Mouse (Mus musculus): Measurements from ENCODE around the gene Ilf2. TPM values are rescaled to one million over a fixed set of nuclear protein-coding genes. Genes with fewer than 3 reads are reported as not detected.

The Ilf2 gene
- polyA plus RNA-seq, 1 experiment from 2014 or later, result 303 TPM

DNA sequence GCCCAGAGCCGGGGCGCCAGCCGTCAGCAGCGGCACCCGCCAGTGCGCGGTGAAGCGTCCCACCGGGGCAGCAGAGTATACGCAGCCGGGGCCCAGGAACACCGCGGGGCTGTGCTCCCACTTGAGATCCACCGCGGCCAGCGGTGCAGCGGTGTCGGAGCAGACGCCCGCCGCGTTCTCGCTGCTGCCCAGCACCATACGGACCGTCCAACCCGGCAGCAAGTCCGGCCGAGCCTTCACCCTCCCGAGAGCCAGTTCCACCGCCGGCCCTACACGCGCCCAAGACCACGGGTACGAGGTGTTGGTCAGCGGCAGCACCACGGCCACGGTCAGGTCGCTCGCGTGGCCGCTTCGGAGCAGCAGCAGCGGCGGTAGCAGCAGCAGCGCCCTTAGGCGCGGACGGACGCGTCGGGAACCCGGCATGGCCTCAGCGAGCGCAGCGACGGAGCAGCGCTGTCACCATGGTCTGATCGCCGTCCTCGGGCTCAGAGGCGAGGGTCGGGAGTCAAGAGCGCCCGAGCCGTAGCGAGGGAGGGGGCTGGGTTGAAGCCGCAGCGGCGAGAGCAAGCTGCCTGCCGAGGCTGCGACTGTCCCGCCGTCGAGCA is 10.7 kb upstream of the Ilf2 start:
- Histone ChIP-seq H3K27ac (no peak overlapping the region), H3K9ac (peak overlapping the region; percentile 67), H3K4me1 (replicated peaks) (peaks cover 16% of the 10 kb centered on the region), H3K4me3 (peak overlapping the region; percentile 57), H3K36me3 (no peaks in the 10 kb centered on the region), H3K27me3 (peaks cover 73% of the 10 kb centered on the region), H3K9me3 (no peaks in the 10 kb centered on the region), H3K4me2 (peak overlapping the region; percentile 94)
- WGBS, result 2% methylated on average over 70 of the region's 75 CpGs
- ATAC-seq (ENCODE audit: low FRiP score), result peak; percentile 43

DNA sequence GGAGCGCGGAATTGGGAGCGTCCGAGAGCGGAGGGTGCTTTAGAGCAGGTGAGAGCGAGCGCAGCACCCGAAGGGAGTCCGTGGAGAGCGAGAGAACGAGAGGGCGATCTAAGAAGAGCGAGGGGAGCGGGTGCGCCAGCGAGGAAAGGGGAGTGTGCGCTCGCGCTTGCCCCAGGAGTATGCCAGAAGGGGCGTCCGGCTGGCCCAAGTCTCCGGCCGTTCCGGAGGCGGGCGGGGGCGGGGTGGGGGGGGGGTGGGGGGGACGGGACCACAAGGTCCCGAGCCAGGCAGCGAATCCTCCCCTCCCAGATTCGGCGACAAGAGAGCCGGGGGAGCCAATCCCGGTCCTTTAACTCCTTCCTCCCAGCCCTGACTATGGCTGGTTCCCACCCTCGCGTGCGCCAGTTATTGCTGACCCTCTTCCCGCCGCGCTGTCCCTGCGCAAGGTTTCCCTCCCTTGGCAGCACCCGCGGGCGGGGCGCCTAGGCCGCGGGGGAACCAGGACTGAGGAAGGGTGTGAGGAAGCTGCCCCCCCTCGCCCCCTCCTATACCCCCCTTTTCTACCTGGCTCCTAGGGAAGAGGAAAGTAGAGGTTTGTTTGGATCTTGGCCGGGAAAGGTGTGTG is 10.1 kb upstream of the Ilf2 start, which contains the start of gene Npr1:
TSS of gene Npr1 (minus strand) at position 181 of the 625 bp plus-strand sequence.
- H3K27me3 ChIP-seq, result peaks cover 67% of the 10 kb centered on the region
- H3K9me3 ChIP-seq, result no peaks in the 10 kb centered on the region
- WGBS, result 0% methylated on average over 32 of the region's 49 CpGs
- H3K9ac ChIP-seq, result peak within 1 kb of the TSS; percentile 67
- H3K27ac ChIP-seq, result no peak within 1 kb of the TSS
- H3K4me1 ChIP-seq (replicated peaks), result peaks cover 16% of the 10 kb centered on the region
- peak within 1 kb of the TSS; percentile 94 for H3K4me2 ChIP-seq
- H3K4me3 ChIP-seq, result peak within 1 kb of the TSS; percentile 57
- H3K36me3 ChIP-seq, result no peaks in the 10 kb centered on the region
- ATAC-seq (ENCODE audit: low FRiP score), result peak; percentile 67

DNA sequence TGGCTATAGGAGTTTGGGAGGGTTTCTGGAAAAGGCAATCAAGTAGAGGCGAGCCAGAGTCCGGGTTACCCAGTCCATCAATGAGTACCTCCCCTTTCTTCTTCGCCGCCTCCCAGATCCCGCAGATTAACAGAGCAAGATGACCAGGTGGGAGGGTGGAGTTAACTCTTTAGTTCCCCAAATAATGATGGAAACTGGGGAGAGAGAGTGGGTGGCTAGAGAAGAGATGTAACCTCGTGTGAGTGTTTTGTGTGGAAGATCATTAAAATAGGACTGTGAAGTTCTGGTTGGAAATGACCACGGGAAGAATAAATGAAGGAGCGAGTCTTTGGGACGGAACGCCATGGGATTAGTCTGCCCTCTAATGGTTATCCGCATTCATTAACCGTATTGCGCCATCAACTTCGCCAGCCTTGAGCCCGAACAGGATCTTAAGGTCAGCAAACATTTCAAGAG is 9.6 kb upstream of the Ilf2 start:
- Histone ChIP-seq H3K4me1 (replicated peaks) (peaks cover 16% of the 10 kb centered on the region), H3K9ac (peak overlapping the region; percentile 67), H3K9me3 (no peaks in the 10 kb centered on the region), H3K27ac (no peak overlapping the region), H3K4me3 (peak overlapping the region; percentile 57), H3K36me3 (no peaks in the 10 kb centered on the region), H3K27me3 (peaks cover 62% of the 10 kb centered on the region), H3K4me2 (peak overlapping the region; percentile 94)
- WGBS, result under 1% methylated on average over 15 of the region's 15 CpGs
- peak; percentile 14; the same call in 1 of the 2 replicates for ATAC-seq (ENCODE audit: low FRiP score)

DNA sequence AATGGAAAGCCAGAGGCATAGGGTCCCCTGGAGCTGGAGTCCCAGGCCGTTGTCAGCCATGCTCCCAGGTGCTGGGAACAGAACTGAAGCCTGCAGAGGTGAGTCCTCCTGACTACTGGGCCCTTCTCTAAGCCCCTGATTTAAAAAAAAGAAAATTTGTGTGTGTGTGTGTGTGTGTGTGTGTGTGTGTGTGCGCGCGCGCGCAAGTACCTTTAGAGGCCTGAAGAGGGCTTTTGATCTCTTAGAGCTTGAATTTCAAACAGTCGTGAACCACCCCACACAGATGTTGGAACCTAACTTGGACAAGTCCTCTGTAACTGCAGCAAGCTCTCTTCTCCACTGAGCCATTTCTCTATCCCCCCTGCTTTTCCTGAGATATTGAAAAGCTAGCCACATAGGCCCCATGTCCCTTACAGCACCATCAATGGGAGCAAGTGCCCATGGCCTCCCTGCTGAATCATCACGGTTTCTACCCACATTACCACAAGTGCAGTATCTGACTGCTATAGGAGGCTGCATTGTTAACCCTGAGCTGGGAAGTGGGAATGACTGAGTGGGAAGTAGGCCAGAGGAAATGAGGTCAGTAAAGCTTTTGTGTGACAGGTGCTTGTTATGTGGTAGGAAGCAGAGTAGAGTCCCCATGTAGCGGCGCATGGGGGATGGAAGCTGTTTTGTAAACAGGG is 8.2 kb upstream of the Ilf2 start:
- no peak overlapping the region for H3K4me2 ChIP-seq
- no peak overlapping the region for H3K4me3 ChIP-seq
- H3K9me3 ChIP-seq, result no peaks in the 10 kb centered on the region
- peaks cover 16% of the 10 kb centered on the region for H3K4me1 ChIP-seq (replicated peaks)
- no peak overlapping the region for H3K9ac ChIP-seq
- H3K27ac ChIP-seq, result no peak overlapping the region
- peaks cover 49% of the 10 kb centered on the region for H3K27me3 ChIP-seq
- WGBS, result 96% methylated on average over 10 of the region's 10 CpGs
- no peak for ATAC-seq (ENCODE audit: low FRiP score)
- no peaks in the 10 kb centered on the region for H3K36me3 ChIP-seq

DNA sequence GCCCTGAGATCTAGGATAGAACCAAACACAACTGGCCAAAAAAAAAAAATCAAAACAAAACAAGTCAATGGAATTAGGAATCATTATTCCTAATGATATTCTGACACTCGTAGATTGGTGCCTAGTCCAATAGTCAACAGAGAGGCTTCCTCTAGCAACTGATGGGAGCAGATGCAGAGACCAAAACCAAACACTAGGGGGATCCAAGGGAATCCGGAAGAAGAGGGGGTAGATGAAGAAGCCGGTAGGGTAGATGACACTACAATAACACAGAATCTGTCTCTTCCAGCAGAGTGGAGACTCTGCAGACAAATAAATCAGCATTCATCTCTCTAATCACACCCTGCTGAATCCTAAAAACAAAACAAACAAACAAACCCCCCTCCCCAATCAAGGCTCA is 3.7 kb upstream of the Ilf2 start:
- no peak for ATAC-seq (ENCODE audit: low FRiP score)
- 30% methylated on average over 3 of the region's 3 CpGs for WGBS

DNA sequence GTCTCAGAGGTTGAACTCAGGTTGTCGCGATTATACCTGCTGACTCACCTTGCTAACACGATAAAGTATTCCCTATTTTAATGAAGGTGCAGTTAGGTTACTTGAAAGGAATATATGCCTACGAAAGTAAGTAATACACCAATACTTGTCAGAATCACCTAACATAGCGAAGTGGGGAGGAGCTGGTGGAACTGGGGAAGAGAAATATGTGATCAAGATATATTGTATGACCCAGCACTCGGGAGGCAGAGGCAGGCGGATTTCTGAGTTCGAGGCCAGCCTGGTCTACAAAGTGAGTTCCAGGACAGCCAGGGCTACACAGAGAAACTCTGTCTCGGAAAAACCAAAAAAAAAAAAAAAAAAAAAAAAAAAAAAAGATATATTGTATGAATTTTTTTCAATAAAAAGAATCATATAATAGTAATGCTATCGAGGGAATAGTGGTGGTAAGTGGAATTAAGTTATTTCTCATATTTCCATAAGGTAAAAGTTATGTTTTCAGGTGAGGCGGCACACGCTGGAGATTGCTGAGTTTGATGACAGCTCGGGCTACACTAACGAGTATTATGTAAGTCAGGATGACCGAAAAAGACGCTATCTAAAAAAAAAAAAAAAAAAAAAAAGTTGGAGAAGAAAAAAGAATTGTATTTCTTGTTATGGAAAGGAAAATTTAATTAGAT is 635 bp upstream of the Ilf2 start:
- Histone ChIP-seq H3K9ac (no peak overlapping the region), H3K36me3 (peaks cover 17% of the 10 kb centered on the region), H3K4me1 (replicated peaks) (peaks cover 11% of the 10 kb centered on the region), H3K4me2 (peak overlapping the region; percentile 34; the same call in 1 of the 2 replicates), H3K9me3 (no peaks in the 10 kb centered on the region), H3K4me3 (peak overlapping the region; percentile 29), H3K27me3 (no peaks in the 10 kb centered on the region), H3K27ac (no peak overlapping the region)
- 45% methylated on average over 16 of the region's 16 CpGs for WGBS
- ATAC-seq (ENCODE audit: low FRiP score), result peak; percentile 33

More for the DNA sequence above, 3.7 kb upstream of the Ilf2 start:
- peaks cover 5% of the 10 kb centered on the region for H3K4me1 ChIP-seq (replicated peaks)
- H3K9ac ChIP-seq, result no peak overlapping the region
- H3K27ac ChIP-seq, result no peak overlapping the region
- H3K36me3 ChIP-seq, result no peaks in the 10 kb centered on the region
- H3K4me2 ChIP-seq, result no peak overlapping the region
- H3K9me3 ChIP-seq, result no peaks in the 10 kb centered on the region
- H3K27me3 ChIP-seq, result peaks cover 13% of the 10 kb centered on the region
- H3K4me3 ChIP-seq, result no peak overlapping the region

DNA sequence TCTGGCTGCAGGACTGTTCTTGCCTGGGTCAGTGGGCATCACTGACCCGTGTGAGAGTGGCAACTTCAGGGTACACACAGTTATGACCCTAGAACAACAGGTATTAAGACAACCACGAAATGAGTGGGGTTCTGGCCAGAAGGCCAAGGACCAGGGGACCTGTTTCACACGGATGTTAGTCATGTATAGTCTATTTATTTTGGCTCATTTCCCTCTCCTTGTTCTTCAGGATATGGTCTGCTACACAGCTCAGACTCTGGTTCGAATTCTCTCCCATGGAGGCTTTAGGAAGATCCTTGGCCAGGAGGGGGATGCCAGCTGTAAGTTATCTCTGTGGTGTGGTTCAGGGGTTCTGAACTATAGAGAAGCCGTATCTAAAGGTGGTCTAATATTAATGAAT is 11.1 kb downstream of the Ilf2 start:
- Histone ChIP-seq H3K4me2 (no peak overlapping the region), H3K9ac (no peak overlapping the region), H3K4me3 (no peak overlapping the region), H3K4me1 (replicated peaks) (peaks cover 10% of the 10 kb centered on the region), H3K36me3 (peaks cover 73% of the 10 kb centered on the region), H3K27me3 (no peaks in the 10 kb centered on the region), H3K27ac (no peak overlapping the region), H3K9me3 (no peaks in the 10 kb centered on the region)
- no peak for ATAC-seq (ENCODE audit: low FRiP score)
- 81% methylated on average over 5 of the region's 5 CpGs for WGBS

DNA sequence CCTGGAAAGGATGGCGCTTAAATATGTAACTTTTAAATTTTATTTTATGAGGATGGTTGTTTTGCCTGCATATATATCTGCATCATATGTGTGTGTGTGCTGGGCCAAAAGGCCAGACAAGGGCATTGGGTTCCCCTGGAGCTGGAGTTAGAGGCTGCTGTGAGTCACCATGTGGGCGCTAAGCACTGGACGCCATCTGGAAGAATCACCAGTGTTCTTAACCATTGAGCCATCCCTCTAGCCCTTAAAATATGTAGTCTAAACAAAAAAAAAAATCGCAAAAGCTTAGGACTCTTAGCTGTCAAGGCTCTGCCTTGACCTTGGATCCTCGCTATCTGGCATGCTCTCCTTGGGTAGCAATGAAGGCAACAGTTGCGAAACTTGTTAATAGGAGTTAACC is 12.7 kb downstream of the Ilf2 start:
- H3K4me1 ChIP-seq (replicated peaks), result peaks cover 10% of the 10 kb centered on the region
- no peak overlapping the region for H3K4me3 ChIP-seq
- H3K9ac ChIP-seq, result no peak overlapping the region
- no peaks in the 10 kb centered on the region for H3K9me3 ChIP-seq
- no peak for ATAC-seq (ENCODE audit: low FRiP score)
- H3K27me3 ChIP-seq, result no peaks in the 10 kb centered on the region
- no peak overlapping the region for H3K27ac ChIP-seq
- H3K4me2 ChIP-seq, result no peak overlapping the region
- WGBS, result 92% methylated on average over 6 of the region's 6 CpGs
- H3K36me3 ChIP-seq, result peaks cover 57% of the 10 kb centered on the region

DNA sequence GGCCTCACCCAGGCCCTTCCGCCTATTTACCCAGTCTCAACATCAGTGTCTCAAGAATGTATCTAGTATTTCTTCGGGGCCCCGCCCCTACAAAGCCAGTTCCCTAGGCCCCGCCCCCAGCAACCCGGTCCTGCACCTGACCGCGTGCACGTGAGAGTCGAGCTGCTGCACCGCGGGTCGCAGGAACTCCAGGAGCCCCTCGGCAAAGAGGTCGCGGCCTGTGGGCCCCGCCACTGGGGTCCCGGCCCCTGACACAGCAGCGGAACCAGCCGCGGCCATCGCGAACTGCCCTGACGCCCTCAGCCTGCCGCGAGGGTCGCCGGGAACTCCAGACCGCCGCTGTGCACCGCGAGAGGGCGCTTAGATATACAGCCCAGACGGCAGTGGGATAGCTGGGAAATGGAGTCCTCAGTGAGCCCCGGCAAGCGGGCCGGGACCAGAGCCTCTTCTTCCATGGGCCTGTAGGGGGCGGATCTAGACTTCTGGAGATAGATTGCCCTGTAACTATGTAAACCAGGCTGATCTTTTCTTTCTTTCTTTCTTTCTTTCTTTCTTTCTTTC is 14.8 kb downstream of the Ilf2 start, which contains the start of gene Snapin:
TSS of gene Snapin (minus strand) at position 338 of the 561 bp plus-strand sequence.
- H3K27me3 ChIP-seq, result no peaks in the 10 kb centered on the region
- WGBS, result under 1% methylated on average over 37 of the region's 37 CpGs
- peak within 1 kb of the TSS; percentile 66 for H3K4me2 ChIP-seq
- H3K9me3 ChIP-seq, result no peaks in the 10 kb centered on the region
- ATAC-seq (ENCODE audit: low FRiP score), result peak; percentile 98
- peaks cover 10% of the 10 kb centered on the region for H3K4me1 ChIP-seq (replicated peaks)
- H3K36me3 ChIP-seq, result peaks cover 44% of the 10 kb centered on the region
- peak within 1 kb of the TSS; percentile 80 for H3K27ac ChIP-seq
- peak within 1 kb of the TSS; percentile 70 for H3K4me3 ChIP-seq
- peak within 1 kb of the TSS; percentile 83 for H3K9ac ChIP-seq

DNA sequence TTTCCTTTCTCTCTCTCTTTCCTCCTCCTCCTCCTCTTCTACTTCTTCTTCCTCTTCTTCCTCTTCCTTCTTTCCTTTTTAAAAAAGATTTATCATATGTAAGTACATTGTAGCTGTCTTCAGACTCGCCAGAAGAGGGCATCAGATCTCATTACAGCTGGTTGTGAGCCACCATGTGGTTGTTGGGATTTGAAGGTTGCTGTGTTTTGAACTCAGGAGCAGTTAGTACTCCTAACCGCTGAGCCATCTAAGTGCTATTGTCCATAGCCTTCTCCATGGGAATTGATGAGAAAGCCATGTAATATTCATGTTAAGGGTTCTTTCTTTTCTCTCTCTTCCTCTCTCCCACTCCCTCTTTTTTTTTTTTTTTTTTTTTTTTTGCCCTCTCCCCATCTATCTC is 15.4 kb downstream of the Ilf2 start:
- H3K4me3 ChIP-seq, result no peak overlapping the region
- 0 out of 2 replicates have a peak, but pooled peaks have one; percentile 19 for ATAC-seq (ENCODE audit: low FRiP score)

DNA sequence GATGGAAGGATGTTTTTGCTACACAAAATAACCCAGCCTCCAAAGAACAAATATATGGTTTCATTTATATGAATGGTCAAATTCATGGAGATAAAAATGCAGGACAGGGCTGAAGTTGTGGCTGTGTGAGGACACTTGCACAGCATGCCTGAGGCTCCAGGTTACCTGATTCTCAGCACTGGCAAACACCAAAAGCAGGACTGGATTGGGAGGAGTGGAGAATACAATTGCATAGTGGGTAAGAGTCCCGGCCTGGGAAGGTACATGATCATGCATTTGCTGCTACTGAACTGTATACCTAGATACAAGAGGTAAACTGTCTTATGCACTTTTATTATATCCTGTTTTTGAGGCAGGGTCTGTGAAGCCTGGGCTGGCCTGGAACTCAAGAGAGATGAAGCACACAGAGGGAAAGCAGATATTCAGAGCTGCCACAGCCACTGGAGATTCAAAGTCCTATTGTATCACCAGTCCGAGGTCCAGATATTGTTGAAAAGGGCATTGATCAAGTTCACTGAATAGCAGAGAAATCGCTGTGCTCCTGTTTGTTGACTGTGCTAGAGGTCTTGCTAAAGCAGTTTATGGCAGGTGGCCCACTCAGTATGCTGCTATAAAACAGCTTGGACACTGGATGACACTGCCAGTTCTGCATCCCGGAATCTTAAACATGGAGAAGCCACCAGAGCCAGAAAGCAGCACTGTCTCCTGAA is 18.1 kb downstream of the Ilf2 start:
- no peak overlapping the region for H3K27ac ChIP-seq
- H3K9me3 ChIP-seq, result no peaks in the 10 kb centered on the region
- H3K9ac ChIP-seq, result no peak overlapping the region
- peaks cover 47% of the 10 kb centered on the region for H3K36me3 ChIP-seq
- H3K4me3 ChIP-seq, result no peak overlapping the region
- no peak overlapping the region for H3K4me2 ChIP-seq
- ATAC-seq (ENCODE audit: low FRiP score), result no peak
- peaks cover 10% of the 10 kb centered on the region for H3K4me1 ChIP-seq (replicated peaks)
- WGBS, result 62% methylated on average over 4 of the region's 4 CpGs
- no peaks in the 10 kb centered on the region for H3K27me3 ChIP-seq

More for the DNA sequence above, 15.4 kb downstream of the Ilf2 start:
- Histone ChIP-seq H3K9me3 (no peaks in the 10 kb centered on the region), H3K27me3 (no peaks in the 10 kb centered on the region), H3K4me1 (replicated peaks) (peaks cover 10% of the 10 kb centered on the region), H3K4me2 (no peak overlapping the region), H3K27ac (no peak overlapping the region), H3K36me3 (peaks cover 44% of the 10 kb centered on the region), H3K9ac (no peak overlapping the region)
- 47% methylated on average over 2 of the region's 2 CpGs for WGBS
